ENCODE assay signal across 8 mouse cellular contexts in the genomic region with DNA sequence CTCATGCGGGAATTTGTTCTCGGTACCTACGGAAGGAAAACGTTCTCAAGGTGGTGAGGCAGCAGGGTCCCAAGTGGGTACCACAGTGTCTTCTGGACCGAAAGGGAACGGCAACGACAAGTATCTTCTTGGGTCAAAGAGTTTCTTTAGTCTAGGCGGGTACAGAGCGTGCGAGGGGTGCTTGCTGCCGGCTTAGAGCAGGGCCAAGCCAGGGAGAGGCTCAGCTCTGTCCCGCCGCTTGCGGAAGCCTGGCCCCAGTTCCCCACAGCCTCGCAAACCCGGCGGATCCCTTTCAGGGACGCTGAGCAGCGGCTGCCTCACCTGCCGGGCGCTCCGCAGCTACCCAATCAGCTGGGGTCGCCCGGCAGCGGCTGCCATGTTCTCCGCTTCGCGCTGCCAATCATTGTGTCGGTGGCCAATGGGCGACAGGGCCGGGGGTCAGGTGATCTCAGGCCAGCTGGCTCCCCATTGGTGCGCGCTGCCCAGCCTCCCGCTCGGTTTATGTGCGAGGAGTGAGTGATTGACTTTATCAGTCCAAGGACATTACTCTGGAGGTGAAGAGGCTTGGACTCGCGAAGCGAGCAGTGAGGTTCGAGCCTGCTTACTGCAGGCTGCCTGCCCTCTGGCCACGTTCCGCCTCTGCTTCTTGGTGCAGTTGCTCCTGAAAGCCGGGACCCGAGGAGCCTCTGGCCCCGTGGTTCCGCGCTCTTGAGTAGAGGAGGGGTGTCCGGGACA. TPM values are rescaled to one million over a fixed set of nuclear protein-coding genes. Genes with fewer than 3 reads are reported as not detected.
A peak's percentile ranks its signal among the peaks of the same experiment; 100 is the strongest.
DNase-seq lines count a peak whose midpoint lies in the region; ATAC-seq and TF ChIP-seq lines count a peak whose summit lies in the region.

No protein-coding gene starts in this region.

- TF ChIP-seq POLR2A in ES-Bruce4 (IDR thresholded peaks at IDR 0.05; ENCODE audit: insufficient read depth, low read length): no peak

- H3K9ac ChIP-seq in ES-Bruce4 (ENCODE audit: low read depth, poor library complexity, severe bottlenecking): peak overlapping the region; percentile 84
- no peak overlapping the region for H3K9ac ChIP-seq in heart, embryonic 15.5 days
- peak overlapping the region; percentile 39 for H3K9ac ChIP-seq in neural tube, embryonic 11.5 days (ENCODE audit: low read length)

- peak overlapping the region; percentile 94 for H3K4me3 ChIP-seq in ES-Bruce4 (ENCODE audit: low read depth, low read length)
- peak overlapping the region; percentile 55 for H3K4me3 ChIP-seq in heart, embryonic 15.5 days
- H3K4me3 ChIP-seq in neural tube, embryonic 11.5 days (ENCODE audit: low read depth, low read length): peak overlapping the region; percentile 43

- peak overlapping the region; percentile 86 for H3K27ac ChIP-seq in ES-Bruce4 (ENCODE audit: insufficient read depth, low read length)
- no peak overlapping the region for H3K27ac ChIP-seq in heart, embryonic 15.5 days
- H3K27ac ChIP-seq in neural tube, embryonic 11.5 days (ENCODE audit: low read depth, low read length): peak overlapping the region; percentile 44; the same call in 1 of the 2 replicates

- no peak for TF ChIP-seq EP300 in ES-Bruce4 (IDR thresholded peaks at IDR 0.05; ENCODE audit: insufficient read depth, low read depth, low read length)

- WGBS in heart, embryonic 15.5 days: 14% methylated on average over 39 of the region's 48 CpGs
- 20% methylated on average over 48 of the region's 48 CpGs for WGBS in neural tube, embryonic 11.5 days

- no peak for TF ChIP-seq CTCF in ES-Bruce4 (IDR thresholded peaks at IDR 0.05; ENCODE audit: low read depth, low read length)

- H3K27me3 ChIP-seq in ES-Bruce4 (ENCODE audit: control insufficient read depth, insufficient read depth, low read length, poor library complexity, severe bottlenecking): no peaks in the 10 kb centered on the region
- H3K27me3 ChIP-seq in heart, embryonic 15.5 days: peaks cover 89% of the 10 kb centered on the region
- H3K27me3 ChIP-seq in neural tube, embryonic 11.5 days (ENCODE audit: control insufficient read depth, insufficient read depth, low read length): peaks cover 13% of the 10 kb centered on the region; the same call in 1 of the 2 replicates

- peak; percentile 88 for ATAC-seq in heart, embryonic 15.5 days (replicated peaks; ENCODE audit: insufficient number of reproducible peaks, insufficient read depth, low FRiP score, low read depth)
- ATAC-seq in neural tube, embryonic 11.5 days (ENCODE audit: insufficient read depth, low FRiP score, low TSS enrichment): peak; percentile 96
- no peak for ATAC-seq in CD4-positive, CD25-positive, alpha-beta regulatory T cell, adult 4 months

- peaks cover 20% of the 10 kb centered on the region for H3K36me3 ChIP-seq in ES-Bruce4 (ENCODE audit: control insufficient read depth, insufficient read depth, low read length, poor library complexity, severe bottlenecking)
- H3K36me3 ChIP-seq in heart, embryonic 15.5 days: no peaks in the 10 kb centered on the region
- H3K36me3 ChIP-seq in neural tube, embryonic 11.5 days (ENCODE audit: control insufficient read depth, insufficient read depth, low read length): no peaks in the 10 kb centered on the region

- H3K4me2 ChIP-seq in heart, embryonic 15.5 days: peak overlapping the region; percentile 76
- H3K4me2 ChIP-seq in neural tube, embryonic 11.5 days (ENCODE audit: low read depth): peak overlapping the region; percentile 59

- H3K9me3 ChIP-seq in ES-Bruce4 (replicated peaks; ENCODE audit: control insufficient read depth, insufficient read depth, low read length, poor library complexity, severe bottlenecking): no peaks in the 10 kb centered on the region
- H3K9me3 ChIP-seq in heart, embryonic 15.5 days (replicated peaks): no peaks in the 10 kb centered on the region
- H3K9me3 ChIP-seq in neural tube, embryonic 11.5 days (ENCODE audit: control insufficient read depth, low read length): no peaks in the 10 kb centered on the region

- DNase-seq in ZHBTc4 (ENCODE audit: low read depth, low spot score): peak; percentile 96
- peak; percentile 74 for DNase-seq in embryo, embryonic 9.5 days (ENCODE audit: extremely low spot score)
- peak; percentile 23 to 39 for DNase-seq in kidney, postnatal 36 days
- DNase-seq in neural tube, embryonic 11.5 days (ENCODE audit: low spot score): peak; percentile 87
- no peak for DNase-seq in thymus, adult 18-20 months

- H3K4me1 ChIP-seq in ES-Bruce4 (ENCODE audit: control insufficient read depth, insufficient read depth, low read length): no peaks in the 10 kb centered on the region
- H3K4me1 ChIP-seq in heart, embryonic 15.5 days (replicated peaks): peaks cover 10% of the 10 kb centered on the region
- no peaks in the 10 kb centered on the region; the same call in 1 of the 2 replicates for H3K4me1 ChIP-seq in neural tube, embryonic 11.5 days (ENCODE audit: control insufficient read depth, insufficient read depth, low read length)

RNA-seq across cellular contexts. Expression of a gene that starts 7.8 kb away (rescaled TPM):
- polyA plus RNA-seq in ES-Bruce4 (2011; ENCODE audit: insufficient read depth, insufficient read length, low read depth, missing spikeins): 73.1 and 78.2 TPM in 2 replicates
- polyA plus RNA-seq in heart, embryonic 15.5 days (2015; fragmentation: Nextera tagmentation; extraction: Ambion mirVana): 0.09 and 0.11 TPM in 2 replicates
- 17.6 and 19.3 TPM in 2 replicates for polyA plus RNA-seq in neural tube, embryonic 11.5 days (2014; fragmentation: Nextera tagmentation; extraction: Ambion mirVana)
- polyA plus RNA-seq in CD4-positive, CD25-positive, alpha-beta regulatory T cell, adult 4 months (2017; shearing (Covaris generic)): under 1 TPM in 1 of 2 experiments, not detected in 1; 0.17 TPM

Comparison
In these comparisons a context has a peak if more than half of its experiments do, and no peak if none do; other contexts are left out.
1. H3K4me3 ChIP-seq: peak in every context shown above with its lines; median percentile 94 in ES-Bruce4; 55 in heart, embryonic 15.5 days; 43 in neural tube, embryonic 11.5 days.
2. DNase-seq: peak in ZHBTc4 (single experiment), embryo, embryonic 9.5 days (single experiment), kidney, postnatal 36 days (2 of 2) and neural tube, embryonic 11.5 days (single experiment); none in thymus, adult 18-20 months (0 of 2).
3. RNA of a gene that starts 7.8 kb away (polyA plus RNA-seq): 73.1 to 78.2 TPM in ES-Bruce4 and 17.6 to 19.3 TPM in neural tube, embryonic 11.5 days; 0.17 TPM in CD4-positive, CD25-positive, alpha-beta regulatory T cell, adult 4 months and 0.09 to 0.11 TPM in heart, embryonic 15.5 days; every median in the first group is over 10 times any median in the second.